Mouse (Mus musculus): ENCODE measurements at regions not wholly inside any gene's neighbourhood (a gene's known extent, or its start where the extent isn't known, plus 50 kb on each side); places are given as distances from the start of the nearest gene placed in this dataset.

GRCm38 (mm10) chr6:106964337-106964736 is 164.5 kb upstream of the Crbn start:
- ATAC-seq (ENCODE audit: insufficient read depth, low FRiP score, low read depth): no peak
- H3K4me1 ChIP-seq: no peaks in the 10 kb centered on the region
- H3K4me3 ChIP-seq (replicated peaks): no peak overlapping the region
- no peak overlapping the region for H3K4me2 ChIP-seq
- WGBS: 79% methylated on average over 1 of the region's 1 CpGs
- no peak overlapping the region for H3K27ac ChIP-seq
- no peaks in the 10 kb centered on the region for H3K9me3 ChIP-seq
- H3K27me3 ChIP-seq (replicated peaks): no peaks in the 10 kb centered on the region
- H3K9ac ChIP-seq: no peak overlapping the region
- H3K36me3 ChIP-seq: no peaks in the 10 kb centered on the region

- Histone ChIP-seq H3K4me1 (no peaks in the 10 kb centered on the region), H3K27ac (no peak overlapping the region), H3K4me2 (no peak overlapping the region), H3K9ac (no peak overlapping the region), H3K27me3 (replicated peaks) (no peaks in the 10 kb centered on the region), H3K9me3 (no peaks in the 10 kb centered on the region), H3K4me3 (replicated peaks) (no peak overlapping the region), H3K36me3 (no peaks in the 10 kb centered on the region)
- WGBS: 39% methylated on average over 2 of the region's 2 CpGs
- no peak for ATAC-seq (ENCODE audit: insufficient read depth, low FRiP score, low read depth)
These were observed 175.6 kb upstream of the Crbn start for GRCm38 (mm10) chr6:106975439-106975838.

DNA sequence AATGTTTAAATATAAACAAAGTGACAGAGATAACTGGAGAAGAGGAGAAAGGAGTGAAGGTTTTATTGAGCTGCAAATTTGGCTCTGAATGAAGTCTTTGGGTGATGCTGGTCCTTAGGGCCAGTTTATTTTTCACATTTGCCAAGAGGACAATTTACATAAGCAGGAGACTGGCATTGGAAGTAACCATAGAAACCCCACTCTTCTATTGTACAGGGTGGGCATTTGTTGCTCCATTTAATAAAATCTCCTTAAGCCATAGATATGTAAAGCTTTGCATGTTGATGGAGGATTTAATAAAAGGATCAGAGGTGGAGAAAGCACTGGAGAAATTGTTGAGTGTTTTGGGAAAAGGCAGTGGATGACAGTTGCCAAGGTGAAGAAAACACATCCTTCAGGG is 178.8 kb upstream of the Crbn start:
- H3K9ac ChIP-seq: no peak overlapping the region
- H3K4me3 ChIP-seq (replicated peaks): no peak overlapping the region
- no peaks in the 10 kb centered on the region for H3K9me3 ChIP-seq
- no peaks in the 10 kb centered on the region for H3K27me3 ChIP-seq (replicated peaks)
- H3K4me2 ChIP-seq: no peak overlapping the region
- no peaks in the 10 kb centered on the region for H3K4me1 ChIP-seq
- no peak overlapping the region for H3K27ac ChIP-seq
- H3K36me3 ChIP-seq: no peaks in the 10 kb centered on the region
- ATAC-seq (ENCODE audit: insufficient read depth, low FRiP score, low read depth): no peak

DNA sequence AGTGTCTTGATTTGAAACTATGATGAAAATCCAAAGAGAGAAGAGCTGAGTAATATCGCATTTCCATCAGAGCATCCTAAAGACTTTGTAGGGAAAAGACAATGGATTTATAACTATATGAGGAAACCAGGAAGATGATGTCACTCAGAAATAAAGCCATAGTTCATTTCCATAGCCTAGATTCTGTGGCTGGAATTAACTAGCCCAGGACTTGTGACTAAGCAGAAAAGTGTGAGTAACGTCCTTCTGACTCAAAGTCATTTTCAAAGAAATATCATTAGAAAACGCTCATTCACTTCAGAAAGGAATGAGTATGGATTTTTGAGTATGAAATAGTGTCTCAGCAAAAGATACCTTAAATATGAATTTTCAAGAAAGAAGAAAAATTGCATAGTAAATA is 179.9 kb upstream of the Crbn start:
- H3K36me3 ChIP-seq: no peaks in the 10 kb centered on the region
- no peak for ATAC-seq (ENCODE audit: insufficient read depth, low FRiP score, low read depth)
- 88% methylated on average over 3 of the region's 3 CpGs for WGBS

DNA sequence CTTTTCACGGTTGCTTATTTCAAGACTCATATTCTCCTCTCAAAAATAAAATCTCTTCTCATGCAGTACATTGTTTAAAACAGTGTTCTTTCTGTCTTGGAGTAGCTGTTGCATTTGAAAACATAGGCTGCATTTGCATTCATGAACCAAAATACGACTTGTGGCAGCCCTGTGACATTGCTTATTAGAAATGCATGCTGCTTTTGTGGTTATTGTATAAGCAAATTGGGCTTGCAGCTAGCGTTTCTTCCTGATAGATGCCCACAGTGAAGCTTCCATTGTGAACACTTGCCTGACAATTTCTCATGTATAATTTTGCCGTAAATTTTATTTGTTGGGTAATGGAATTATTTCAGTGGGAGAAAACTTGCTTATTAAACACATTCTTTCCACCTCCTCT is 180.3 kb upstream of the Crbn start:
- H3K27me3 ChIP-seq (replicated peaks): no peaks in the 10 kb centered on the region
- H3K27ac ChIP-seq: no peak overlapping the region
- no peaks in the 10 kb centered on the region for H3K9me3 ChIP-seq
- no peaks in the 10 kb centered on the region for H3K4me1 ChIP-seq
- no peak overlapping the region for H3K9ac ChIP-seq
- H3K4me3 ChIP-seq (replicated peaks): no peak overlapping the region
- no peak overlapping the region for H3K4me2 ChIP-seq
- ATAC-seq (ENCODE audit: insufficient read depth, low FRiP score, low read depth): no peak
- 86% methylated on average over 4 of the region's 4 CpGs for WGBS
- no peaks in the 10 kb centered on the region for H3K36me3 ChIP-seq

More for the DNA sequence above, 179.9 kb upstream of the Crbn start:
- Histone ChIP-seq H3K4me3 (replicated peaks) (no peak overlapping the region), H3K4me1 (no peaks in the 10 kb centered on the region), H3K9me3 (no peaks in the 10 kb centered on the region), H3K4me2 (no peak overlapping the region), H3K9ac (no peak overlapping the region), H3K27me3 (replicated peaks) (no peaks in the 10 kb centered on the region), H3K27ac (no peak overlapping the region)

DNA sequence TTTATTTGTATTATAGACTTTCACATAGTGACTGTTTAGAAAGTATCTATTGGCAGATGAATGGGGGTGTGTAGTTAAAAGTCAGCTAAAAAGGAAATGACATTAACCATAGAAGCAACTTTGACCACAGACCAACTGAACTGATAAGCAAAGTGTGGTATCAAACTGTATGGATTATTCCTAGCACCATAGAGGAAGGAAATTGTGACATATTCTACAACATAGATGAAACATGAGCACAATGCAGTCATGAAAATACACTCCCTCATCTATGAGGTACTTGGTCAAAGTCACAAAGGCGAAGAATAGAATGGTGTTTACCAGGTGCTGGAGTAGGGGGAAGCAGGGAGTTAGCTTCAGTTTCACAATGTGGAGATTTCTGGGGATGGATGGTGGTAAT is 181.4 kb upstream of the Crbn start:
- no peaks in the 10 kb centered on the region for H3K4me1 ChIP-seq
- no peak overlapping the region for H3K27ac ChIP-seq
- 76% methylated on average over 1 of the region's 1 CpGs for WGBS
- no peaks in the 10 kb centered on the region for H3K36me3 ChIP-seq
- no peaks in the 10 kb centered on the region for H3K9me3 ChIP-seq
- H3K4me2 ChIP-seq: no peak overlapping the region
- H3K27me3 ChIP-seq (replicated peaks): no peaks in the 10 kb centered on the region
- H3K4me3 ChIP-seq (replicated peaks): no peak overlapping the region
- no peak for ATAC-seq (ENCODE audit: insufficient read depth, low FRiP score, low read depth)
- H3K9ac ChIP-seq: no peak overlapping the region

DNA sequence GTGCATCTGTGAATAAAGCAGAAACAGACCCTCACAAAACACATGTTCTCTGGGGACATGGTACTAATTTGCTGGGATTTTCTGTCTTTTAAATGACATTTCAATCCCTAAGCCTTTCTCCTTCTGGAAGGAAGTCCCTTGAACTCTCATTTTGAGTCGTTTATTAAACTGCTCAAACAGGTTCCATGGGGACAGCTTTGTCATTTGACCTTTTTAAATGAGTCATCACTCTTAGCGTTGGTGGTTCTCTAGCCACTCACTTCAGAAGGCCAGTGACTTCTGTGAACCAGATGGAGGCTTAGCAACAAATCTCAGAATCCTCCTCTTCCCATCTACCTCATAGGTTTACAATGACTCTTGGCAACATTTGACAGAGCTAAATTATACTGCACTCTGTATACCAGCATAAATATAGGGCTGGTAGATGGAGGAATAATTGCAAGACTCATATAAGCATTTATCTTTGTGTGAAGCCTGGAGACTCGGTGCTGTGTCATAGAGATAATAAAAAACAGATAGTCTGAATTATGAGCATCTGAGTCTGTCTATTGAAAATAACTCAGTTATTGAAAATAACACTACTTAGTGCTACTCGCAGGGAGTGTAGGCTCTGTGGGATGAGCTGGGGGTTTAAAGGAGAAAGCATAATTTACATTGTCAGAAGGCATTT is 185.4 kb upstream of the Crbn start:
- H3K27me3 ChIP-seq (replicated peaks): no peaks in the 10 kb centered on the region
- H3K4me2 ChIP-seq: no peak overlapping the region
- H3K4me1 ChIP-seq: no peaks in the 10 kb centered on the region
- H3K9me3 ChIP-seq: no peaks in the 10 kb centered on the region
- 32% methylated on average over 4 of the region's 4 CpGs for WGBS
- H3K4me3 ChIP-seq (replicated peaks): no peak overlapping the region
- H3K27ac ChIP-seq: no peak overlapping the region
- ATAC-seq (ENCODE audit: insufficient read depth, low FRiP score, low read depth): no peak
- no peak overlapping the region for H3K9ac ChIP-seq
- no peaks in the 10 kb centered on the region for H3K36me3 ChIP-seq

GRCm38 (mm10) chr6:106991586-106991985 is 191.7 kb upstream of the Crbn start:
- H3K27me3 ChIP-seq (replicated peaks): no peaks in the 10 kb centered on the region
- no peak for ATAC-seq (ENCODE audit: insufficient read depth, low FRiP score, low read depth)
- no peaks in the 10 kb centered on the region for H3K36me3 ChIP-seq
- H3K9ac ChIP-seq: no peak overlapping the region
- no peak overlapping the region for H3K4me2 ChIP-seq
- no peak overlapping the region for H3K4me3 ChIP-seq (replicated peaks)
- no peak overlapping the region for H3K27ac ChIP-seq
- H3K9me3 ChIP-seq: no peaks in the 10 kb centered on the region
- H3K4me1 ChIP-seq: no peaks in the 10 kb centered on the region
- WGBS: 93% methylated on average over 1 of the region's 1 CpGs

DNA sequence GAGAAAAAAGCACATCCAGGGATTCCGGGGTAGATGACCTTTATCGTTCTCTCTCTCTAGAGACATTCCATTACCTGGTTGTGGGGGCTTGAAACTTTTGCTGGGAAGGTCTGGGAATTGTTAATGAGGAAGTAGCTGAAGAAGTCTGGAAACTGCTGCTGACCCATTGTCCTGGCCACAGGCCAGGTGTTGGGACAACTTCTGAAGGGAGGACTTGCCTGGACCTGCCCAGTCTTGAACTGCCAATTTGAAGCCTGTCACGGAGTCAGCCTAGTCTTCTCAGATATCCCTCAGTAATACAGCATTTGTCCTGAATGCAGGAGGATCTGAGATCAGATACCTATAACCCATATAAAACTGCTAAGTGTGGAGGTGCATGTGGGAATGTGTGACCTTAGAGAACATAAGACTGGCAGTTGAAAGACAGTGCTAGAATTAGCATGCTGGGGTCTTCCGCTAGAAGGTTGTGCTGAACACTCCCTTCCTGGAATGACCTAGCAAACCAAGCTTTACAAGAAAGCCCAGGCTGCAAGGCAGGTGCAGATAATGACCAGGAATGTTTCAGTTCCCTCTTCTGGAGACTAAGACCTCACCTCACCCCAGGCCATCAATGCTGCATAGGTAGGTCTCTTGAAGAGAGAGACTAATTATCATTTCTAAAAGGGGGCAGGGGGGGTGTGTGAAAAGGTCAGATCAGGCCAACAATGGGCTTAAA is 204.7 kb upstream of the Crbn start:
- no peak overlapping the region for H3K9ac ChIP-seq
- no peak overlapping the region for H3K4me2 ChIP-seq
- no peak for ATAC-seq (ENCODE audit: insufficient read depth, low FRiP score, low read depth)
- H3K4me3 ChIP-seq (replicated peaks): no peak overlapping the region
- H3K27me3 ChIP-seq (replicated peaks): no peaks in the 10 kb centered on the region
- WGBS: 81% methylated on average over 4 of the region's 4 CpGs
- H3K27ac ChIP-seq: no peak overlapping the region
- no peaks in the 10 kb centered on the region for H3K4me1 ChIP-seq
- H3K36me3 ChIP-seq: no peaks in the 10 kb centered on the region
- no peaks in the 10 kb centered on the region for H3K9me3 ChIP-seq

- ATAC-seq (ENCODE audit: insufficient read depth, low FRiP score, low read depth): no peak
- 65% methylated on average over 4 of the region's 4 CpGs for WGBS
These were observed 210.9 kb upstream of the Crbn start for GRCm38 (mm10) chr6:107010785-107011184.

DNA sequence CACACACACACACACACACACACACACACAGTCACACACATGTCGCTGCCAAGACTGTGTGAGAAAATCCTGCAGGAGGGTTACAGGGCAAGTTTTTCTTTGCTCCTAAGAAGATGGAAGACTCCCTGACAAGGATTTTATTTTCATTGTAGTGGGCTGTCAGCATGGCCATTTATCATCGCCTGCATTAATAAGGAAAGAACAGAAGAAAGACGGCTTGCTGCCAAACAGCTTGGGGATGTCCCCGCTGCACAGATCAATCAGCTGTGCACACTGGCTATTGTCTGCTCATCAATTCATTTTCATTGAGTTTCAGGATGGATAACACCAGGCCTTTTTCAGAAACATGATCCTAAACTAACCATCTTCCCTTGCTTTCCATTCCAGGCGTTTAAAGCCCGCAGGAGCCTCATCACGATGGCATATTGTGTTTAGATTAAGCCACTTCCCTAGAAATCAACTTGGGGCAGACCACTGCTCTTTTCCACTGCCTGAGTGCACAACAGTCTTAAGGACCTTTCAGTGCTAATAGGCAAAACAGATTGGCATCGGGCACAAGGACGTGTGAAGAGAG is 213.1 kb upstream of the Crbn start:
- no peak; the same call in 1 of the 2 replicates for ATAC-seq (ENCODE audit: insufficient read depth, low FRiP score, low read depth)
- WGBS: 10% methylated on average over 9 of the region's 9 CpGs
- no peak overlapping the region for H3K27ac ChIP-seq
- no peaks in the 10 kb centered on the region for H3K36me3 ChIP-seq
- H3K27me3 ChIP-seq (replicated peaks): no peaks in the 10 kb centered on the region
- H3K4me2 ChIP-seq: 0 out of 2 replicates have a peak overlapping the region, but pooled peaks have one; percentile 5
- H3K4me1 ChIP-seq: no peaks in the 10 kb centered on the region
- H3K4me3 ChIP-seq (replicated peaks): no peak overlapping the region
- no peaks in the 10 kb centered on the region for H3K9me3 ChIP-seq
- no peak overlapping the region for H3K9ac ChIP-seq

More at GRCm38 (mm10) chr6:107010785-107011184, 210.9 kb upstream of the Crbn start:
- Histone ChIP-seq H3K27ac (no peak overlapping the region), H3K9me3 (no peaks in the 10 kb centered on the region), H3K27me3 (replicated peaks) (no peaks in the 10 kb centered on the region), H3K9ac (no peak overlapping the region), H3K4me2 (no peak overlapping the region), H3K36me3 (no peaks in the 10 kb centered on the region), H3K4me1 (no peaks in the 10 kb centered on the region), H3K4me3 (replicated peaks) (no peak overlapping the region)

DNA sequence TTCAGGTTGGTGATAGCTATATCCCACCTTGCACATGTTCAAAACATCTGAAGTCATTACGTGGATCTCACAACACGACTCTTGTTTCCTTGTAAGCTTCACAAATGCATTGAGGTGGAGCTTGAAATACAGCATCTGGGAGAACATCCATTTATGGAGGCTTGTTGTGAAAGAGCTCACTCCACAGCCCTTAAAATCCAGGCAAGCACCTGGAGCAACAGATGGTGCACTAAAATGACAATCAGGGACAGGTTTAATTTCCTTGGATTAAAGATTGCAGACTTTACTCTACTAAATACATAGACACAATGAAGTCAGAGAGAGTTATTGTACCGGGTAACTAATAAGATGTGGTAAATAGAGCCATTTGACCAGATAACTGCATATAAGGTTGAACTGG is 219.2 kb upstream of the Crbn start:
- Histone ChIP-seq H3K9ac (no peak overlapping the region), H3K4me2 (no peak overlapping the region), H3K9me3 (no peaks in the 10 kb centered on the region), H3K36me3 (no peaks in the 10 kb centered on the region), H3K27ac (no peak overlapping the region), H3K4me3 (replicated peaks) (no peak overlapping the region), H3K27me3 (replicated peaks) (no peaks in the 10 kb centered on the region), H3K4me1 (no peaks in the 10 kb centered on the region)
- 77% methylated on average over 3 of the region's 3 CpGs for WGBS
- no peak for ATAC-seq (ENCODE audit: insufficient read depth, low FRiP score, low read depth)

All from stomach, embryonic 15.5 days (tissue).